Mouse (Mus musculus) lung, embryonic 14.5 days (tissue): ENCODE data around the gene Crebrf. TPM values are rescaled to one million over a fixed set of nuclear protein-coding genes. Genes with fewer than 3 reads are reported as not detected.
A peak's percentile ranks its signal among the peaks of the same experiment; 100 is the strongest.

Experiments
- ATAC-seq: fragments of 200-750 bp; cut with Nextera tagmentation; 2 replicates; pipeline ENCODE4 v1.8.0; 2017; ENCODE audit warnings: mild to moderate bottlenecking, moderate TSS enrichment, moderate library complexity; ENCODE audit not compliant: insufficient read depth
- DNase-seq: peaks from one replicate; pipeline ENCODE4 v3.0.0-alpha.2; 2015
- H3K27ac ChIP-seq: fragments of 300-500 bp; sonication (generic); 2 replicates; pipeline ENCODE4 v1.5.1; 2014; ENCODE audit warnings: low read depth, mild to moderate bottlenecking, moderate library complexity
- H3K27me3 ChIP-seq: fragments of 300-500 bp; sonication (generic); 2 replicates; pipeline ENCODE4 v1.6.1; 2014; ENCODE audit warnings: low read length, control low read depth; ENCODE audit not compliant: insufficient read depth
- H3K36me3 ChIP-seq: fragments of 300-500 bp; sonication (generic); 2 replicates; pipeline ENCODE4 v1.6.1; 2014; ENCODE audit warnings: control low read depth; ENCODE audit not compliant: insufficient read depth
- H3K4me1 ChIP-seq: fragments of 300-500 bp; sonication (generic); 2 replicates; pipeline ENCODE4 v1.6.1; 2014; ENCODE audit warnings: antibody characterized with exemption, control low read depth; ENCODE audit not compliant: insufficient read depth
- H3K4me2 ChIP-seq: fragments of 300-500 bp; sonication (generic); 2 replicates; pipeline ENCODE4 v1.6.1; 2014; ENCODE audit warnings: mild to moderate bottlenecking
- H3K4me3 ChIP-seq: fragments of 300-500 bp; sonication (generic); 2 replicates; pipeline ENCODE4 v1.5.1; 2014; ENCODE audit warnings: low read depth, low read length
- H3K9ac ChIP-seq: fragments of 300-500 bp; sonication (generic); 2 replicates; pipeline ENCODE4 v1.6.1; 2014
- H3K9me3 ChIP-seq: fragments of 300-500 bp; sonication (generic); 2 replicates; pipeline ENCODE4 v1.6.1; 2016; ENCODE audit warnings: low read depth, low read length, control low read depth
- CTCF ChIP-seq: IDR thresholded peaks from 2 replicates; pipeline ENCODE4 v1.5.1; 2016; ENCODE audit warnings: antibody characterized with exemption, low read depth
- WGBS: fragments of 180-500 bp; shearing (Covaris S2); extraction: QIAGEN DNeasy Blood & Tissue Kit; methylation state at CpG from one replicate; pipeline ENCODE4 v1.1.7; 2014; 5-methylcytosine and 5-hydroxymethylcytosine counted together
- polyA plus RNA-seq: library from polyadenylated mRNA; unstranded; fragments of >200 nt; fragmentation: Nextera tagmentation; extraction: Ambion mirVana; gene quantifications from 2 replicates; pipeline ENCODE4 v1.2.1, GENCODE M21; 2014

Crebrf gene
- polyA plus RNA-seq, 1 experiment from 2014 or later: 5.6 TPM

GRCm38 (mm10) chr17:26705463-26706359 lies 9.7 kb upstream of the Crebrf start:
- ATAC-seq (no peak), DNase-seq (no peak)
- Histone ChIP-seq H3K27ac (no peak overlapping the region), H3K4me3 (no peak overlapping the region), H3K4me2 (no peak overlapping the region), H3K27me3 (no peaks in the 10 kb centered on the region), H3K9ac (no peak overlapping the region), H3K9me3 (no peaks in the 10 kb centered on the region), H3K36me3 (no peaks in the 10 kb centered on the region; the same call in 1 of the 2 replicates), H3K4me1 (no peaks in the 10 kb centered on the region)
- TF ChIP-seq CTCF: no peak
- 69% methylated on average over 11 of the region's 11 CpGs for WGBS

- 52% methylated on average over 7 of the region's 7 CpGs for WGBS
- no peak overlapping the region for H3K27ac ChIP-seq
- DNase-seq (no peak), ATAC-seq (no peak)
- H3K4me2 ChIP-seq: no peak overlapping the region
- no peak overlapping the region for H3K9ac ChIP-seq
- no peaks in the 10 kb centered on the region for H3K9me3 ChIP-seq
- no peaks in the 10 kb centered on the region for H3K27me3 ChIP-seq
- no peak overlapping the region for H3K4me3 ChIP-seq
- no peaks in the 10 kb centered on the region for H3K4me1 ChIP-seq
- TF ChIP-seq CTCF: no peak
- no peaks in the 10 kb centered on the region for H3K36me3 ChIP-seq
Measured at GRCm38 (mm10) chr17:26707066-26707465, 8.4 kb upstream of the Crebrf start.

- Histone ChIP-seq H3K4me3 (no peak overlapping the region), H3K4me1 (no peaks in the 10 kb centered on the region), H3K4me2 (no peak overlapping the region), H3K27ac (no peak overlapping the region), H3K27me3 (no peaks in the 10 kb centered on the region), H3K36me3 (no peaks in the 10 kb centered on the region), H3K9ac (no peak overlapping the region), H3K9me3 (no peaks in the 10 kb centered on the region)
- TF ChIP-seq CTCF: no peak
- ATAC-seq (no peak), DNase-seq (no peak)
Measured at GRCm38 (mm10) chr17:26708499-26708898, 7.0 kb upstream of the Crebrf start.

GRCm38 (mm10) chr17:26708993-26709590 lies 6.4 kb upstream of the Crebrf start:
- no peak for TF ChIP-seq CTCF
- no peak for ATAC-seq
- H3K4me3 ChIP-seq: no peak overlapping the region
- no peak overlapping the region for H3K27ac ChIP-seq
- no peak overlapping the region for H3K4me2 ChIP-seq
- DNase-seq: no peak
- 51% methylated on average over 9 of the region's 9 CpGs for whole genome bisulfite sequencing
- no peaks in the 10 kb centered on the region for H3K36me3 ChIP-seq
- H3K4me1 ChIP-seq: no peaks in the 10 kb centered on the region
- no peaks in the 10 kb centered on the region for H3K27me3 ChIP-seq
- H3K9ac ChIP-seq: no peak overlapping the region
- H3K9me3 ChIP-seq: no peaks in the 10 kb centered on the region

GRCm38 (mm10) chr17:26710049-26710448 lies 5.4 kb upstream of the Crebrf start:
- no peaks in the 10 kb centered on the region for H3K4me1 ChIP-seq
- TF ChIP-seq CTCF: no peak
- 20% methylated on average over 6 of the region's 6 CpGs for WGBS

GRCm38 (mm10) chr17:26715916-26716717 lies 667 bp downstream of the Crebrf start:
- H3K9ac ChIP-seq: peak overlapping the region; percentile 73
- H3K4me1 ChIP-seq: no peaks in the 10 kb centered on the region
- no peaks in the 10 kb centered on the region for H3K27me3 ChIP-seq
- peak; percentile 98 for DNase-seq
- peak overlapping the region; percentile 87 for H3K27ac ChIP-seq
- 0% methylated on average over 69 of the region's 75 CpGs for WGBS
- peak; percentile 98 for ATAC-seq
- H3K9me3 ChIP-seq: no peaks in the 10 kb centered on the region
- H3K4me2 ChIP-seq: peak overlapping the region; percentile 59
- no peak for TF ChIP-seq CTCF
- H3K36me3 ChIP-seq: no peaks in the 10 kb centered on the region
- H3K4me3 ChIP-seq: peak overlapping the region; percentile 95

More at GRCm38 (mm10) chr17:26710049-26710448, 5.4 kb upstream of the Crebrf start:
- H3K4me3 ChIP-seq: no peak overlapping the region
- no peak for ATAC-seq
- H3K27ac ChIP-seq: no peak overlapping the region
- no peak for DNase-seq
- no peaks in the 10 kb centered on the region for H3K36me3 ChIP-seq
- H3K27me3 ChIP-seq: no peaks in the 10 kb centered on the region
- no peak overlapping the region for H3K9ac ChIP-seq
- H3K9me3 ChIP-seq: no peaks in the 10 kb centered on the region
- H3K4me2 ChIP-seq: no peak overlapping the region

- H3K9ac ChIP-seq: no peak overlapping the region
- TF ChIP-seq CTCF: no peak
- no peak overlapping the region for H3K27ac ChIP-seq
- H3K9me3 ChIP-seq: no peaks in the 10 kb centered on the region
- ATAC-seq (no peak), DNase-seq (no peak)
- H3K36me3 ChIP-seq: no peaks in the 10 kb centered on the region
- H3K4me1 ChIP-seq: no peaks in the 10 kb centered on the region
- no peaks in the 10 kb centered on the region for H3K27me3 ChIP-seq
- 69% methylated on average over 2 of the region's 2 CpGs for WGBS
- H3K4me3 ChIP-seq: no peak overlapping the region
- no peak overlapping the region for H3K4me2 ChIP-seq
Measured at GRCm38 (mm10) chr17:26717868-26718267, 2.4 kb downstream of the Crebrf start.
